Mouse (Mus musculus): Measurements from ENCODE around the gene Jade1. TPM values are rescaled to one million over a fixed set of nuclear protein-coding genes. Genes with fewer than 3 reads are reported as not detected.

Gene Jade1
- total and polyA plus RNA-seq, 3 experiments, result 10.1 to 38.6 (median 28.5) TPM

DNA sequence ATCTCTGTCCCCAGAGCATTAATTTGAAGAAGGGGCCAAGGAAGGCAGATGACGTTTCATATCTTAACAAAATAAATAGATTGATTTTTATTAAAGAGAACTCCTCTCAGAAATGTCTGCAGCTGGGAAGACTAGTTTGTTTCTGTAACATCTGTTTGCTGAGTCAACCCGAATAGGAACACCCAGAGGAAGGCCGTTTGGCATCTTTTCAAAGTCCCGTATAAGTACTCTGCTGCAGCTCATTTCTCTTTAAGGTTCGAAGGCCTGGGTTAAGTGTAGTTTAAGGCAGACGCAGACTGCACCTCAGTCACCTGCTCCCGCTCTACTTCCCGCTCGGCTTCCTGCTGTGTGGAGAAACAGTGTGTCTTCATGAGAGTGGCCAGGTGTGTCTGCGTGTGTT is 47.4 kb downstream of the Jade1 start:
- H3K9ac ChIP-seq (ENCODE audit: low read depth, low read length), result no peak overlapping the region
- intact Hi-C loops (cut with DNase I), result loop anchor here (10.0 kb wide), 1 partner anchor 142 kb away; the partner anchor contains the start of genes D3Ertd751e and Sclt1
- H3K27me3 ChIP-seq (ENCODE audit: control insufficient read depth, insufficient read depth, low read length), result no peaks in the 10 kb centered on the region
- H3K27ac ChIP-seq, result no peak overlapping the region; the same call in 1 of the 2 replicates
- peak in 1 of 2 experiments; percentile 12 for DNase-seq
- no peaks in the 10 kb centered on the region for H3K79me2 ChIP-seq (replicated peaks; ENCODE audit: control insufficient read depth, insufficient read depth, low read length)
- H3K36me3 ChIP-seq (ENCODE audit: control insufficient read depth, insufficient read depth, low read length), result peaks cover 18% of the 10 kb centered on the region
- TF ChIP-seq CTCF (IDR thresholded peaks at IDR 0.05) (no peak), EP300 (IDR thresholded peaks at IDR 0.05; ENCODE audit: insufficient read depth, low read depth, low read length) (no peak), POLR2A (IDR thresholded peaks at IDR 0.05; ENCODE audit: insufficient read depth, low read depth, low read length) (no peak)
- peaks cover 14% of the 10 kb centered on the region for H3K4me1 ChIP-seq (ENCODE audit: control insufficient read depth, insufficient read depth, low read length)
- WGBS, result 31% methylated on average over 10 of the region's 10 CpGs
- H3K4me3 ChIP-seq, result no peak overlapping the region

DNA sequence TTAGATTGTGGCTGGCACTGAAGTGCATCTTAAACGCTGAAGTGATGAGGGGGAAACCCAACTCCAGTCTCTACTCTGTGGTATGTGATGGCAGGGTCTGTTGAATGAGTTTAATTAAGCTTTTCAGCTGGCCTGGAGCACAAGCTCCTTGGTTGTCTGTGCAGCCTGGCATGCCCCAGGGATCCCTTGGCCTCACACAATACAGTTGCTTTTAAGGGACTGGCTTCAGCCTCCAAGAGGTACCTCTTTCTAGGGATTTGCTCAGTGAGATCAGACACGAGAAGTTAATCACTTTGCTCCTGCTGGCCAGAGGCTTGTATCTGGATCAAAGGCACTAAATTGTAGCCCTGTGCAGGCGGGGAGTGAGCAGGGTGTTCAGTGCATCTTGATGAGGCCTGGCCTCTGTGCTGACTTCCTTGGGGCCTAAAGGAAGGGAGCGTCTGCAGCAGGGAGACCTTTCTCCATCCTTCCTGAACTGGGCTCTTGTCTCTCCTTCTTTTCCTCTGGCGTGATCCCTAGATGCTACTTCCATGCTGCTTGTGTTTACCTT is 48.0 kb downstream of the Jade1 start:
- TF ChIP-seq CTCF (IDR thresholded peaks at IDR 0.05) (no peak), EP300 (IDR thresholded peaks at IDR 0.05; ENCODE audit: insufficient read depth, low read depth, low read length) (no peak), POLR2A (IDR thresholded peaks at IDR 0.05; ENCODE audit: insufficient read depth, low read depth, low read length) (no peak)
- intact Hi-C loops (cut with DNase I), result loop anchor here (10.0 kb wide), 1 partner anchor 141 kb away; the partner anchor contains the start of genes D3Ertd751e and Sclt1
- H3K4me3 ChIP-seq, result no peak overlapping the region
- 52% methylated on average over 5 of the region's 5 CpGs for WGBS
- H3K27me3 ChIP-seq (ENCODE audit: control insufficient read depth, insufficient read depth, low read length), result no peaks in the 10 kb centered on the region
- H3K36me3 ChIP-seq (ENCODE audit: control insufficient read depth, insufficient read depth, low read length), result peaks cover 18% of the 10 kb centered on the region
- H3K79me2 ChIP-seq (replicated peaks; ENCODE audit: control insufficient read depth, insufficient read depth, low read length), result no peaks in the 10 kb centered on the region
- H3K9ac ChIP-seq (ENCODE audit: low read depth, low read length), result no peak overlapping the region
- H3K4me1 ChIP-seq (ENCODE audit: control insufficient read depth, insufficient read depth, low read length), result peaks cover 14% of the 10 kb centered on the region
- H3K27ac ChIP-seq, result no peak overlapping the region; the same call in 1 of the 2 replicates
- no peak for DNase-seq

DNA sequence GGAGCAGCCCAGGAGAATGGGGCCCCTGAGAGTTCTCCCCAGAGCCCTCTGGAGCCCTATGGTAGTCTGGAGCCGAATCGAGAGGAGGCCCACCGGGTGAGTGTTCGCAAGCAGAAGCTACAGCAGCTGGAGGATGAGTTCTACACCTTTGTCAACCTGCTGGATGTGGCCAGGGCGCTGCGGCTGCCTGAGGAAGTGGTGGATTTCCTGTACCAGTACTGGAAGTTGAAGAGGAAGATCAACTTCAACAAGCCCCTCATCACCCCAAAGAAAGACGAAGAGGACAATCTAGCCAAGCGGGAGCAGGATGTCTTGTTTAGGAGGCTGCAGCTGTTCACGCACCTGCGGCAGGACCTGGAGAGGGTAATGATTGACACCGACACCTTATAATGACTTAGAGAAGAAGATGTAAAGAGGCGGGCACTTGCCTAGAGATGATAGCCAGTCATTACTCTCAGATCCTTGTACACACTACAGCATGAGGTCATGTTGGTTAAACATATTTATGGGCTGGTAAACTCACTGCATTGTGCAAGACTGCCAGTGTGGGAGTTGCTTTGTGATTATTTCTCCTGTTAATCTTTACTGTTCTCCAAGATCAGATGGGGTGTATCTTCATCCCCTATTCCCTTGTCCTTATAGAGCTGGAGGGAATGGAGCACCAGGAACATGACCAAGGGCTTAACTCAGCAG is 49.2 kb downstream of the Jade1 start:
- intact Hi-C loops (cut with DNase I), result loop anchor here (10.0 kb wide), 1 partner anchor 140 kb away; the partner anchor contains the start of genes D3Ertd751e and Sclt1
- Histone ChIP-seq H3K79me2 (replicated peaks; ENCODE audit: control insufficient read depth, insufficient read depth, low read length) (no peaks in the 10 kb centered on the region), H3K36me3 (ENCODE audit: control insufficient read depth, insufficient read depth, low read length) (peaks cover 18% of the 10 kb centered on the region), H3K4me3 (no peak overlapping the region), H3K9ac (ENCODE audit: low read depth, low read length) (no peak overlapping the region), H3K27ac (no peak overlapping the region), H3K4me1 (ENCODE audit: control insufficient read depth, insufficient read depth, low read length) (peaks cover 11% of the 10 kb centered on the region), H3K27me3 (ENCODE audit: control insufficient read depth, insufficient read depth, low read length) (no peaks in the 10 kb centered on the region)
- DNase-seq, result no peak
- TF ChIP-seq EP300 (IDR thresholded peaks at IDR 0.05; ENCODE audit: insufficient read depth, low read depth, low read length), result no peak
- no peak for TF ChIP-seq CTCF (IDR thresholded peaks at IDR 0.05)
- TF ChIP-seq POLR2A (IDR thresholded peaks at IDR 0.05; ENCODE audit: insufficient read depth, low read depth, low read length), result no peak
- WGBS, result 75% methylated on average over 12 of the region's 12 CpGs

DNA sequence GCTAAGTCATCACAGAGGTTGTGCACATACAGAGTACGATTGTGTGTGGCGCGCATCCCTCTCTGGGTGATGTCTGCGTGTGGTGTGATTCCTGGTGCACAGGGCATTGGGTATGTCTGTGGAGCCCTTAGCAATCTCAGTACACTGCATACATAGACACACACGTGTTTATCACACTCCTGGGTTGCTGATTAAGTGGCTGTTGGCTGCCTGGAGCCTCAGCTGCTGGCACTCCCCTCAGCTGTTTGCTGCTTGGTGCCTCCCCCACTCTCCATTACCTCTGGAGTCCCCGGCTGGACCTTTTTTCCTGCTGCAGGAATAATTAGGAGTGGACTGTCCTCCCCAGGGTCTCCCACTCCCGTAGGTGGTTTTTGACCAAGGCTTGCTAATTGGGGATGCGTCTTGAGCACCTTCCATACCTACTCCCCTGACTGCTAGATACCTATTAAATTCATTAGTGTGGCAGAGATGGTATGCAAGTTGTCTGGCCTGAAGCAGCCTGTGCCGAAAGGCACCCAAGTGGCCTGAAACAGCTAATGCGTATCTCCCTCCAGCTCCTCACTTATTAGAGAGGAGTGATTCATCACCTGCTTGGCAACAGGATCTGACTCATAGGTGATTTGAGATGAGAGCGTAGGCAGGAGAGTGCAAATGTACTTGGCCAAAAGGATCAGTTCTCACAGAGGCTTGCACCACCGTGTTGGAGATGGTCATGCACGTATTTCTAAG is 50.2 kb downstream of the Jade1 start:
- no peak overlapping the region for H3K27ac ChIP-seq
- H3K79me2 ChIP-seq (replicated peaks; ENCODE audit: control insufficient read depth, insufficient read depth, low read length), result no peaks in the 10 kb centered on the region
- WGBS, result 76% methylated on average over 13 of the region's 13 CpGs
- DNase-seq, result peak in 1 of 2 experiments; percentile 41
- H3K27me3 ChIP-seq (ENCODE audit: control insufficient read depth, insufficient read depth, low read length), result no peaks in the 10 kb centered on the region
- H3K9ac ChIP-seq (ENCODE audit: low read depth, low read length), result no peak overlapping the region
- H3K4me3 ChIP-seq, result no peak overlapping the region
- intact Hi-C loops (cut with DNase I), result loop anchor here (10.0 kb wide), 1 partner anchor 139 kb away; the partner anchor contains the start of genes D3Ertd751e and Sclt1
- peaks cover 11% of the 10 kb centered on the region for H3K4me1 ChIP-seq (ENCODE audit: control insufficient read depth, insufficient read depth, low read length)
- H3K36me3 ChIP-seq (ENCODE audit: control insufficient read depth, insufficient read depth, low read length), result peaks cover 26% of the 10 kb centered on the region
- TF ChIP-seq CTCF (IDR thresholded peaks at IDR 0.05), result no peak
- 0 out of 2 replicates have a peak, but pooled peaks have one; percentile 53 for TF ChIP-seq EP300 (IDR thresholded peaks at IDR 0.05; ENCODE audit: insufficient read depth, low read depth, low read length)
- no peak for TF ChIP-seq POLR2A (IDR thresholded peaks at IDR 0.05; ENCODE audit: insufficient read depth, low read depth, low read length)

DNA sequence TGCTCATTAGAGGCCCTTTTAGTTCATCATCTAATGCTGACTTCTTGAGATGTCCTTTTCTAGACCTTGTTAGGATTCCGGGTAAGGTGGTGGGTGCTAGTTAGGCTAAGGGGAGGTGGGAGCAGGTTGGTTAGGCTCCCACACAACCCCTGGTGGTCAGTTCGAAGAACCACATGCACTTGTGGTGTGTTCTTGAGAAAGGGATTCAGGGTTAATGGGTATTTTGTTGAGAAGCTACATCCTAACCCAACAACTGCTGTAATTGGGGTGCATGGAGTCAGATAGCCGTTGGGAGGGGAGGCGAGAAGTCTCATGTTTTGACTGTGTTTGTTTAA is 50.8 kb downstream of the Jade1 start:
- TF ChIP-seq CTCF (IDR thresholded peaks at IDR 0.05) (peak; percentile 67), EP300 (IDR thresholded peaks at IDR 0.05; ENCODE audit: insufficient read depth, low read depth, low read length) (no peak)
- DNase-seq, result no peak
- peaks cover 26% of the 10 kb centered on the region for H3K36me3 ChIP-seq (ENCODE audit: control insufficient read depth, insufficient read depth, low read length)
- no peaks in the 10 kb centered on the region for H3K27me3 ChIP-seq (ENCODE audit: control insufficient read depth, insufficient read depth, low read length)
- H3K4me3 ChIP-seq, result no peak overlapping the region
- no peak overlapping the region for H3K9ac ChIP-seq (ENCODE audit: low read depth, low read length)
- H3K4me1 ChIP-seq (ENCODE audit: control insufficient read depth, insufficient read depth, low read length), result peaks cover 11% of the 10 kb centered on the region
- H3K27ac ChIP-seq, result no peak overlapping the region
- H3K79me2 ChIP-seq (replicated peaks; ENCODE audit: control insufficient read depth, insufficient read depth, low read length), result no peaks in the 10 kb centered on the region
- intact Hi-C loops (cut with DNase I), result loop anchor here (10.0 kb wide), 1 partner anchor 139 kb away; the partner anchor contains the start of genes D3Ertd751e and Sclt1
- WGBS, result 90% methylated on average over 4 of the region's 4 CpGs

Measured in heart, adult 2 months (tissue).